Mouse (Mus musculus): ENCODE measurements at regions not wholly inside any gene's neighbourhood (a gene's known extent, or its start where the extent isn't known, plus 50 kb on each side); places are given as distances from the start of the nearest gene placed in this dataset.

DNA sequence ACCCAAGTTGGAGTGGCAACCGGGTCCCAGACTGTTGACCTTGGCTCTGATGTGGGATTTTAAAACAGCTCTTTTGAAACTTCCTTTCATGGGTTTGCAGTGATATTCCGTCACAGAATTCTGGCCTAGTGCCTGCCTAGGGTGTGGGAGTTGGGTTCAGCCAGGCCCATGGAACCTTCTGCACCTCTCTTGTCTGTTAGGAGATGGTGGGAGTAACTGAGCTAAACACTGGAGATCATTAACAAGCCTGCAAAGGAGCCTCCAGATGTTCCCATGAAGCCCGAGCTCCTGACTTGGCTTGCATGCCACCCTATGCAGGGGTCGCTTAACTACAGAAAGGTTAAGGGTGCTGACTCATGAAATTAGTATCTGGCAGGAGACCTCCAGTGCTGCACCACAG lies 158.0 kb upstream of the Serp2 start:
- no peak for DNase-seq (ENCODE audit: low spot score in 2 of 2)

DNA sequence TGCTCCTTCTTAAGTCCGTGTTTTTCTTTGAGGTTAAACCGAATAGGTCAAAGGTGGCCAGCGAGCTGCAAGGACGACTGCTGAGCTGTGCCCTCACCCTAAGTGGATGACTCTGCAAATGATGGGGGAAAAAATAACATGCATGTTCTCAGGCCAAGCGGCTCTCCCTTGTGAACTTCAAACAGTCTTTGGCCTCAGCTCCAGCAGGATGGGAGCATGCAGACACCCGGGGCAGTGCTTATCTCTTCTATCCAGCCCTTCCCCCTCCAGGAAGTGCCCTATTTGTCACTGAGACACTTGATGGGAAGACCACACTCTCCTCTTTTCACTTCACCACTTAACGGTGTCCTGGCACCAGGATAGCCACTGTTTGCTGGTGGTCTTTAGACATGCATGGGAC lies 157.3 kb upstream of the Serp2 start:
- DNase-seq (ENCODE audit: low spot score in 2 of 2) = no peak

DNA sequence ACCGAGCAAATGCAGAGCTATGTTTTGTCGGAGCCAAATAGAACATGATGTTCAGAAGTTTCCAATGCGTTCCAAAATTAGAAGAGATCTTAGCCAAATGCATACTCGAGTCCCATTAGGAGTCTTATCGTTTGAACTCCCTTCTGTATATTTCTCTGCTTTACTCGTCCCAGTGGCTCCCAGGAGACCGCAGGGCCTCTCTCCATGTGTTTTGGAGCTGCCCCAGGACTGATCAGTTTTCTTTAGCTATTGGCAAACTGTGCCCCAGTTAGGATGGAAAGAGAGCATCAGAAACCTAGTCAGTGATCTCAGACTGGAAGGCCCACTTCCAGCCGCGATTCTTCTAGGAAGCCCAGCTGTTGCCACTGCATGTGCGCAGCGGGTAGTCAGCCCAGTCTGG lies 152.0 kb upstream of the Serp2 start:
- no peak for DNase-seq (ENCODE audit: low spot score in 2 of 2)

DNA sequence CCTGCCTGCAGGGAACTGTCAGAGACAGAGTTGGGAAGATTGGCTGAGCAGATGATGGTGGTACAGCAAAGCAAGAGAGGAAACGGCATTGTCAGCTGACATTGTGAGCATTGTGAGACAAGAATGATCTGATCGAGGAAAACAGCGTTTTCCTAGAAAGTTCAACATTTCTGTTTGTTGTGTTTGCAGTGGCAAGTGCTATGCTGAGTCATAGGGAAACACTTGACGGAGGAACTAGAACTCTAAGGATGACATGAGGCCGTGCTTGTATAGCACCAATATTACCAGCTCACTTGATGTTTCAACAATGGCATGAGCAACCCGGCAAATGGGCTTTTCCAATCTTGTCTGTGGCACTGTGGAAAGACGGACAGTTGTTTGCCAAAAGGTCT lies 146.7 kb upstream of the Serp2 start:
- no peak for DNase-seq (ENCODE audit: low spot score in 2 of 2)

DNA sequence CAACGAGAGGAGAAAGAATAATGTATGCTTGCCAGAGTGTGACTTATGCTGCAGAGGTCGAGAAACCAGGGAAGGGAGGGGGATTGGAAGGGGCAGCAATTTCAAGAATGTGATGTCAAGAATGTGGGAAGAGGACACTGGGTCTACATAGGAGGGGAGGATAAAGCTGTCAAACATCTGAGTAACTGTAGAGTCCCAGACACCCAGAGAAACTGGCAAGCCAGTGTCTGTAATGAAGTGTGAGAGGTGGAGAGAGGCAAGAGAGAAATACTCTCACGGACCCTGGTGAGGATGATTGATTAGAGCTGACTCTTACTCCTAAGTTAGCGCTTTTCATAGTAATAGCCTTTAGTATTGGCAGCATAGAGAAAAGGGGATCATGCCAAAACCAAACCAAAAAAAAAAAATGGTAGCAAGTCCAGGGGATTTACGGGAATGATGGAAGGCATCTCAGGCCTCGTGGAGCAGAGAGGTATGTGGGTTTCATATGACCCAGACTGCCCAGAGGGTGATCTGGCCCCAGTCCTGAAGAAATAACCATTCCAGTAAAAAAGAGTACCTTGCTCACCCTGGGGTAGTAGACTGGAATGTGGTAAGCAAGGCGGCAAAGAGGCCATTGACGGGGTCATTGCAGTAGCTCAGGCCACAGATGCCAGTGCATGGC lies 146.2 kb upstream of the Serp2 start:
- no peak for DNase-seq (ENCODE audit: low spot score in 2 of 2)

DNA sequence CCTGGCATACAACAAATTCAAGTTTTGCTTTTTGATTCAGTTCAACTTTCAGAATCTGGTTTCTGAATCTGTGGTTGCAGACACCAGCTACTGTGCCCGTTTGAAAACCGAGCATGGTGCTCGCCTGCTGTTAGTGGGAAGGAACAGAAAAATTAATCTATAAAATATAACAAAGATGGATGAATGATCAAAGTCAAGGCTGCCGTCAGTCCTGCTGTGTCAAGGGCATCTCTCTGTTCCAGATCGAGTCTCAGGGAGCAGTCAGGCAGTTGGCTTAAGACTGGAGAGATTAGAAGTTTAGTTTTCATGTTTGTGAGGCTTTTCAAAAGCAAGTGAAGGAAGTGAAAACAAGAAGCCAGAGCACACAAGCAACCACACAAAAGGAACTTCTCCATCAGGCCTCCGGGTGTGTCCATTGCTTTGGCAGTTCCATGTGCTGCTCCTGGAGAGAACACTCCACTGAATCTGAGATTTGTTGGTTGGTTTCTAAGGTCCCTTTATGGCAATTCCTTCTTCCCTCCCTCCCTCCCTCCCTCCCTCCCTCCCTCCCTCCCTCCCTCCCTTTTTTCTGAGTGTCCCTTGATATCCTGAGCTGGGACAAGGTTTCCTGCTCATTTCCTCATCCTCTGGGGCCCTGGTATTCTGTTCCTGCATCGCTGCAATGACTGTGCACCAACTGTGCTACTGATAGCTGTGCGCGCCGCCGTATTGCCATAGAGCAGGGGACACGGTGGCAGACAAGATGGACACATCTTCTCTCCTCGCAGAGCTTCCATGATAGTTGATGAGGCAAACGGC lies 145.4 kb upstream of the Serp2 start:
- no peak for DNase-seq (ENCODE audit: low spot score in 2 of 2)

DNA sequence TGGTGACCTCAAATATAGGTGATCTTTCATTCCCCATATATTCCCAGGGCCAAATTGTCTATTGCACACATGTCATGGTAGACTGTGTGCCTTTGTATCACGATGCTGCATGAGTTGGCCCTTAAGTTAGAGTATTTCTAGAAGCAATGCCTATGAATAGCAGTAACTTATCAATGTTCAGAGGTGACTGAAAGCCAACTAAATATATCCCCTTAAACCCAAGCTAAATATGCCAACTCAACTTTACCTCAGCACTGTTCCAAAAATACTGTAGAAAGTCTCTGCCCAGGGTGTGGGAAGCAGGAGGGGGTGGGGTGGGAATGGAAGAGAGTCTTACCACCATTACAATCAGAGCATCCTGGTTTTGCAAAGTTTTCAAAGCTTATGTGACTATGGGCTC lies 144.6 kb upstream of the Serp2 start:
- DNase-seq (ENCODE audit: low spot score in 2 of 2) = no peak

DNA sequence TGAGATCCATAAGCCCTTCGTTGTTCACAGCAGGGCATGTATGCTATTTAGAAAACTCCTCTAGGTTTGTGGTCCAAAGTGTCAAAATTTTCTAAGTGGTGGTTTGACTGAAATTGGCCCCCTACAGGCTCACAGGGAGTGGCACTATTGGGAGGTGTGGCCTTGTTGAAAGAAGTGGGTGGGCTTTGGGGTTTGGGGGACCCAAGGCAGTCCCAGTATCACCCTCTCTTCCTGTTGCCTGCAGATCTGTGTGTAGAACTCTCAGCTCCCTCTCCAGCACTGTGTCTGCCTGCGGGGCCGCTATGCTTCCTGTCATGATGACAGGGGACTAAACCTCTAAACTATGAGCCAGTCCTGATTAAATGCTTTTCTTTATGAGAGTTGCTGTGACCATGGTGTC lies 144.1 kb upstream of the Serp2 start:
- no peak for DNase-seq (ENCODE audit: low spot score in 2 of 2)

DNA sequence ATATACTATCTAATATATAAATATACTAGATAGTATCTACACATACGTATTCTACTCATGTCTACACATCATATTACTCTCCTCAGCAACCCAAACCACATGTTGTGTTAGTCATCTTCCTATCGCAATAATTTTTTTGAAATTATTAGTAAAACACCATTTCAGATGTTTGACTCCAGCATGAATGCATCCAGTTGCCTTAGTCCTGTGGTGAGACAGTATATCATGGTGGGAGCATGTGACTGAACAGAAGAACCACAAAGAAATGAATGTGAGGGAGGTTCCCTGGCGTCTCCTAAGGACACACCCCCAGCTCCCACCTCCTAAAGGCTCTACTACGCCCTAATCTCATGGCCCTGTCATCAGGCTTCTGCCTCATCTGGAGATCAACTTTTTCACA lies 143.5 kb upstream of the Serp2 start:
- DNase-seq (ENCODE audit: low spot score in 2 of 2) = no peak

DNA sequence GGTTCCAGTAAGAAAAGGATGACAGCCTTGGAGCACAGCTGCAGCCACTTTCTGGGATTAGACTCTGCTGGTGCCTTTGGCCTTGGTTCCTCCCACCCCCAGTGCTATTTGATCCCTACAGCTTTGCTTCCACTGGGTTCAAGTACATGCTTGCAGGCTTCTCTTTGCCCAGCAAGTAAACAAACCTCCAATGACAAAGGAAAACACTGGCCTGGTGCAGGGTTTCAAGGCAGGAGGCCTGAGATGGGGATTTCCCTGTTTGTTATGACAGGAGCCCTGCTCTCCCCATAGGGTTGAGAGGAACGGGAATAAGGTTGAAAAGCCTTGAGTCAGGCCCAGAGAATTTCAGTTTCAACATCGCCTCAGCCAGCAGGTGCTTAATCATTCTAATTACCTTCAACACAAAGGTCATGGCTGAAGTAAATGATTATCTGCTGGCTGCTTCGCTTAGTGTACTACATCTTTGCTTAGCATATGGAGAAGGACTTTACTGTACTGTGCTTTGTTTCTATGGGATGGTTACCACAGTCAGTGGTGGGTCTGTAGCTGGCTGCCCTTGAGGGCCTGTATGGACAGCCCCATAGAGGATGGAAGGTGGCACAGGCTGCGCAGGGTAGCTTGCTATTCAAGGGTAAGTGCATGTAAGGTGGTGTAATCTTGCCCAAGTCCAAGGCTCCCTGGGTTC lies 142.2 kb upstream of the Serp2 start:
- no peak for DNase-seq (ENCODE audit: low spot score in 2 of 2)

DNA sequence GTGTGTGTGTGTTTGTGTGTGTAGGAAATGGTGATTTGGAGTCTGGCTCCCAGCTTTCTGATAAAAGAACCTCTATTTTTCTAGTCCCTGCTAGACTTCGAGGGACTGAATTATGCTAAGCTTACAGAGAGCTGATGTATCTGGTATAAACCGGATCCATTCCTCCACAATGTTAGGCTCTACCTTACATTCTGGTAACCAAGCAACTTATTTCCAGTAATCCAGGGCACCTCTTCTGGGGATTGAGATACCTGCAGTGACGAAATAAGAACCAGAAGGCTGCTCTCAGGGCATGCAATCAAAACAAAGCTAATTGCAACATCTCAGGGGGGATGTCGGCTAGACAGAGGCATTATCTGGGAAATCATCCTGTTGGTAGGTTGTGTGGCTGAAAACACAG lies 140.0 kb upstream of the Serp2 start:
- DNase-seq (ENCODE audit: low spot score in 2 of 2) = no peak

DNA sequence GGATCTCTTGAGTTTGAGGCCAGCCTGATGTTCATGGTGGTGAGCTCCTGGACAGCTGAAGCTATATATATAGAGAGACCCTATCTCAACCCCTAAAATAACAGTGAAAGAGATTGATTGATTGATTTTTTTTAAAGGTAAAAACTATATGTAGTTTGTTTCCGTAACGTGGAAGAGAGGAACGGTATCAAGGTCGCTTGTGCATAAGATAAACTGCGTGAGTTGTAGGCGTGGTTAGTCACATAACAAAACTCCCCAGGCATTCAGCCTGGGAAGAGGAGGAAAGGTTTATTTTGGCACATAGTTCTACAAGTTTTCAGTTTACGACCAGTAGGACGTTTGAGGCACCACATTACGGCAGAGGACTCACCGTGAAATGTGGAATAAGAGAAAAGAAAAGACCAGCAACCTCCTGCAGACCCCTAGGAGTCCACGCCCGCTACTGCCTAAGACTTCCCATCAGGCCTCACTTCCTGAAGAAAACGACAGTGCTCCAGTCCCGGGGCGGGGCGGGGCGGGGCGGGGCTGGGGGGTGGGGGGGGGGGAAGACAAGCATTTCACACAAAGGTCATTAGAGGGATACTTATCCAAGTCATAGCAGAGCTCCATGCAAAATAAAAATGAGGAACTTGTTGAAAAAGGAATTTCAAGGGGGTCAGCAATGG lies 139.1 kb upstream of the Serp2 start:
- no peak for DNase-seq (ENCODE audit: low spot score in 2 of 2)

DNA sequence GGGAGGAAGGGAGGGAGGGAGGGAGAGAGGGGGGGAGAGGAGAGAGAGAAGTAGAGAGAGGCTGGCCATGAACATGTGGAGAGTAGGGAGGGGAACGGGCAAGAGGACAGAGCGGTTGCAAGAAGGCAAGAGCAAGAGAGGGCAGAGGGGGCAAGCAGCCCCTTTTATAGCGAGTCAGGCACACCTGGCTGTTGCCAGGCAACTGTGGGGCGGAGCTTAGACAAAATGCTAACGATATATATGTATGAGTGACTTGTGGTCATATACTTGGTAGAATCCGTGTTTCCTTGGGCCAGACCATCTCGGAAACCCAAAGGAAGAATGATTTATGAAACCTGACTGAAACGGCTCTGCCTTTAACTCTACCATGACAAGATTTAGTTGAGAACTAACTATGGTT lies 138.2 kb upstream of the Serp2 start:
- no peak for DNase-seq (ENCODE audit: low spot score in 2 of 2)

DNA sequence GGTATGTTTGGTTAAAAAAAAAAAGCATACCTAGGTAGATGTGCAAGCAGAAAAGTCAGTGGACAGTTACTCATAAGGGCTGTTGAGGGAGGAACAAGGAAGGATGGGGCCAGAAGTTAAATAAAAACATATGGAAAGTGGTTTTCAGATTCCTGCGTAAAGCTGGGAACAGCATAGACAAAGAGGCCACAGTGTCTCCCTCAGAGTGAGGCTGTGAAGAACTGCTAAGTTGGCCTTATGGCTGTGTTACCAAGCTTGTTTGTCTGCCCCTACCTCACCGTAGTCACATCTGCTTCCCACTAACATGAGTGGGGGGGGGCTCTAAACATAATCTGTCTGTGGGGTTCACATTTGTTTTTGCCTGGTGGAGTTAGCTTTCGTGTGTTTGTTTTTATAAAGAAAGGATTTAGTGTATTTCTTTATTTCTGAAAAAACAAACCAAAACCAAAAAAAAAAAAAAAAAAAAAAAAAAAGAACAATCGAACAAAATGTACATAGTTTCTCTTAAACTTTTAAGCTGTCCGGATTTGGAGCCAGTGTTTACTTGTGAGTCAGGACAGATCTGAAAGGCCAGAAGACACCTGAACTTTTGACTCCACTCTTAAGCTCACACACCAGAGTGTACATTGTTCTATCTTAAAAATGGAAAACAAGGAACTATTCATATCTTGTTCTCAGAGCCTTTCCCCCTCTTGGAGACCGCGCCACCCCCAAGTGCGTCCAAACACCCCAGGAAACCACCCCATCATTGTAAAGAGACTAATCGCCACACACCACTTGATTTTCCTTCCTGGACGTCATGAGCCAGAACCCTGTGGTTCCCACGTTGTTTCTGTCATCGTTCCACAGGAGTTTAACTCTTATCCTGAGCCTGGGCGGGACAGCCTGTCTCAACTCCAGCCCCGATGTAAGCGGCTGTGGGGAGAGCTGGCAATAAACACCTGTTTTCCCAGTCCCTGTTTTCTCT lies 136.9 kb upstream of the Serp2 start:
- no peak for DNase-seq (ENCODE audit: low spot score in 2 of 2)

DNA sequence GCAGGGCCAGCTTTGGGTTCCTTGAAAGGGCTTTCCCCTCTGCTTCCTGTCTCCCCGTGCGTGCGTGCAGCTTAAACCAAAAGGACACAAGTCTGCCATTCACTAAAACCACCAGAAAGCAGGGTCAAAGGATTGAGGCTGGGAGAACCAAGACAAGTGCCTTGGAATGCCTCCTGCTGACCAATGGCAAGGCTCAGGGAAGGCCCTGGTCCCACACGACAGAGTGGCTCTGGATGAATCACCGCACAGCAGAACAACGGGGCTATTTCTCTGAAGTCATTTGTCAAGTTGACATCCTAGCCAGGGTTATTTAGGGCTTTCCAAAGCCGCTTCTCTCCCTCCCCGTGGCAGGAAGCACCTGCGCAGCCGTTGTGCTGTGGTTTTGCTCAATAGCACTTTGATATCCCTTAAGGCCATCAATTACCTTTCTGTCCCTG lies 131.3 kb upstream of the Serp2 start:
- no peak for DNase-seq (ENCODE audit: low spot score in 2 of 2)

DNA sequence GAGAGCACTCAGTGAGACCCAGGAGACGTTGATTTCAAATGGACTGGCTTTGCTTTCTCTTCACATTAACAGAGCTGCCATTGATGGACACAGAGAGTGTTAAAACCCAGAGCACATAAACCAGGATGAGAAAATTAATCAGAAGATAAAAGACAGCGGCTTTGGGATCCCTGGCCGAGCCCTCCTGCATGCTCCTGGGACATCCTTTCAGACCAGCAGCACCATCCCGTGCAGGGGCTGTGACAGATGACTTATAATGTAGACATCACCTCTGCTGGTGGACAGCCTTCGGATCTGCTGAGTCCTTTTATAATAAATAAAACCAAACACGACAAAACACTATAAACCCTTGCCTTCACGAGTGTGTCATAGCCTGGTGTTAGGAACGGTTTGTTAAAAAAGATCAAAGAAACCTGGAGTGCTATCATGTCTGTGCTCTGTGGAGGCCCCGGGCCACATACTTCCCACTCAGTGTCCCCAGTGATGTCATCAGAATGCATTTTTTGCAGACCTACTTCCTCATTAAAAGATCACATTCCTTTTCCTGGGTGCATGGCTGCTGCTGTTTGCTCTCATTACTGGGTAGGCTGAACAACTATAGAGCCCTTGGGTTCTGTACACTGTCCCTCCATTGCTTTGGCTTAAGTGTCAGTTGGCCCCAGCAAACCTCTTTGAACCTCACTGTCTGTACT lies 130.2 kb upstream of the Serp2 start:
- no peak for DNase-seq (ENCODE audit: low spot score in 2 of 2)

DNA sequence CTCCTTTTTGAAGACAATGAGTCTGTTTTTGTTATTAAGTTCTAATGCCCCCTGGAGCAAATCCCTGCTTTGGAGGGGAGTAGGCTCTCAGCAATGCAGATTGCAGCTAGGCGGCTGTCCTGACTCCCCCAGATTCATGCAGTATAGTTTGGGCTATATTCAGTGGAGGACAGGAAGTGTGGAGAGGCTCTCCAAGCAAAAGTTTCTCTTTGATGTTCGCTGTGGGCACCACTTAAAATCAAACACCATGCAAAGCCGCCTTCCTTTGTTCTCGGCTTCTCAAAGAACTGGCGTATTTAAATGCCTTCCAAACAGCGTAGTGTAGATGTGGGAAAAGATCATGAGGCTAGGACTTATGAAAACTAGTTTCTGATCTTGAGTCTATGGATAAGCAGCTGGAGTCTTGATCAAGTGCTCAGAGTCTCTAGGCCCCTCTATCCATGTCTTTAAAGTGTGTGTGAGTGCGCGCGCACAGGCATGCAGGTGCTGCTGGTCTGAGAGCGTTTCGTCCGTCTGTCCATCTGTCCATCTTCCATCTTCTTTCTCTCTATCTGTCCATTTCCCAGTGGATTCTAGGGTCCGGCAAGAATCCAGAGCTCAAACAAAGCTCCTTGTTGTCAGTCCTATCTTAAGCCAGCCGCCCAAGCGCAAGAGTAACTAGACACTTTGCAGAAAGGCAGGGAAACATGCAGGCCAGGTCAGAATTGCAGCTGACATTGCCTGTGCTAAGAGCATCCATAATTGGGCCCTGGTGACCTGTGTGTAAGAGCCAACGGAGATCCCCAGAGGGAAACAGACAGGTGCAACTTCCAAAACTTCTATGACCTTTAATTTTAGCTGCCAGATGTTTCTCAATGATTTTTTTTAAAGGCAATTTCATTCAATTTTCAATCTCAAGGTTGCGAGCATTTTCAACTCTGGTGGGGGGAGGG lies 129.4 kb upstream of the Serp2 start:
- DNase-seq (ENCODE audit: low spot score in 2 of 2) = no peak

DNA sequence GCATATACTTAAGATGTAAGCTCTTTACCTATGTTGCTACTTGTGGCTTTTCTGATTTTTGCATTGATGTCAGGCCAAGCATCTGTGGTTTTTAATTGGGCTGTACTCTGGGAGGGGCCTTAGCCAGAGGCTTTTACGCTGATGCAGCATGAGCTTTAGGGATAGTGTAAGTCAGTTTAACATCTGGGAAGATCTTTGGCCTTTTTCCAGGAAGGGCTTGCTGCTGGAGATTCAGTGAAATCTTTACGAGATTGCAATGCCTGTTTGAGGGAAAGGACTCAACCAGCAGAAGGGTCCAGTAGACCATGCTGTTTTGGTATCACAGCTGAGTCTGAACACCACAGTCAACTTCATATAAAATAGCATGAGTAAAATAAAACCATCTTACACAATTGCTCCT lies 127.6 kb upstream of the Serp2 start:
- no peak for DNase-seq (ENCODE audit: low spot score in 2 of 2)

DNA sequence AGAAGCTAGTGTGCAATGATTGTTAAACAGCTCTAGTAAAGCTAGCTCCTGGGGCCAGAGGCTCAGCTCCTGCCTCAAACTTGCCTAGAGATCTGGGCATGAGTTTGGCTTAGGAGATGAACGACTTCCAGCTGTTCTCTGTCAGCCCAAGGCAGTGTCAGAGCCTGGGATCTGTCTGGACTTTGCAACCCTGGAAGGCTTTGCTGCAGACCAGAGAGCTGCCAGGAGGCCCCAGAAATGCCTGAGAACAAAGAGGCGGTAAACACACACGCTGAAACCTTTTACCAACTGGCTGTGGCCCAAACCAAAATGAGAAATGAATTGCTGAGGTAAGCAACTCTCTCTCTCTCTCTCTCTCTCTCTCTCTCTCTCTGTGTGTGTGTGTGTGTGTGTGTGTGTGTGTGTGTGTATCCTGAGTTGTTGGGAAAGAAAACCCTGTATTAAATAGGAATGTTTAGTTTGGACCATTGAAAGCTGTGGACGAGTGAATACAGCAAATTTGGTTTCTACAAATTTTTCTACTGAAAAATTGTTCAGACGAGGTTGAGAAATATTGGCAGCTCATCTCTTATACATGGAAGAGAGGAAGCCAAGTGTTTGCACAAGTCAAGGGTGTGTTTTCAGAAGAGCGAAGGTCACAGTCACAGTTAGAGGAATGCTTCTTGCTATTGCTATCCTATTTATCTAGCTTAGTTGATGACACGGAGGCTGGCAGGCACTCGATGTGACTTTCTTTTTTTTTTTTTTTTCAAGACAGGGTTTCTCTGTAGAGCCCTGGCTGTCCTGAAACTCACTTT lies 125.1 kb upstream of the Serp2 start:
- DNase-seq (ENCODE audit: low spot score in 2 of 2) = no peak

All from cerebellum, postnatal 4 days (tissue).